Mouse (Mus musculus) cerebellum, postnatal 4 days (tissue): ENCODE measurements at regions not wholly inside any gene's neighbourhood (a gene's known extent, or its start where the extent isn't known, plus 50 kb on each side); places are given as distances from the start of the nearest gene placed in this dataset.
A peak's percentile ranks its signal among the peaks of the same experiment; 100 is the strongest.

Experiments
- DNase-seq, 2 experiments: peaks; one replicate each; pipeline ENCODE4 v3.0.0; 2022; ENCODE audit warnings: low spot score in 2 of 2, mixed read lengths in 1 of 2

DNA sequence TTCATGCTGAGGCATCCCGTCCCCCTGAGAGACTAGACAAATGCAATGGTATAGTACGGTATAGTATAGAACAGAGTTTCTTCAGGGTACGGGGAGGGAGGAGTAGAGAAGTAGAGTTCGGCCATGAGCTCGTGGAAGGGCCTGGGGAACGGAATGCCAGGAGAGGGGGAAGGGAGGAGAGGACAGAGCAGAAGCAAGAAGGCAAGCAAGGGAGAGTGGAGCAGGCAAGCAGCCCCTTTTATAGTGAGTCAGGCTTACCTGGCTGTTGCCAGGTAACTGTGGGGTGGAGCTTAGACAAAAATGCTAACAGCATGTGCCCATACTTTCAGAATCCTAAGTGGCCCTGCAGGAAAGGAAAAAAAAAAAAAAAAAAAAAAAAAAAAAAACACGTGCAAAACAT is 174.7 kb upstream of the Dapk1 start:
- no peak for DNase-seq

DNA sequence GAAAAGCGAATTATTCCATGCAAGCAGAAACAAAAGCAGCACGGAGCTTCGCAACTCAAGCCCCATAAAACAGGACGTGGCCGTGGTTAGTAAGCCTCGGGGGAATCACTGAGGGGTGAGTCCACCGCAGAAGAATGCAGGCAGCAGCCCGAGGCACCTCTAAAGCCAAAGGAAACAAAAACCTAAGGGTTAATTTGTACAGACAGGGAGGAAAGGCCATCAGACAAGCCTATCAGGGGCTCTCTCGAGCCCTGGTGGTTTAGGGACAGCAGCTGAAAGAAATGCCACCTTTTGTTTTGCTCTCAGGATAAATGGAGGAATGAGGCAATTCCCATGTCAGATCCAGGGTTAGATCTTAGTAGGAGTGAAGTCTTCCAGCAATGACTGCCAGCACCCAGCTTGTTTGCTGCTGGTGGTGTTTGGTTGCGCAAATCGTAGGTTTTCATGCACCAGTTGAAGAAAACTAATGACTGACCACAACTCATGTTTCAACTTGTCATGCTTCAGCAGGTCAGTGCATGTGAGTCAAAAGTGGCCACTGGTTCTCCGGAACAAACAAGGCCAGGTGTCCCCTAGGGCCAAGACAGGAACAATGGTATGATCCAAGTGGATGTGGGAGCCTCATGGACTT is 173.9 kb upstream of the Dapk1 start:
- DNase-seq: no peak

- DNase-seq: no peak
Measured at GRCm38 (mm10) chr13:60429148-60429547, 172.6 kb upstream of the Dapk1 start.

DNA sequence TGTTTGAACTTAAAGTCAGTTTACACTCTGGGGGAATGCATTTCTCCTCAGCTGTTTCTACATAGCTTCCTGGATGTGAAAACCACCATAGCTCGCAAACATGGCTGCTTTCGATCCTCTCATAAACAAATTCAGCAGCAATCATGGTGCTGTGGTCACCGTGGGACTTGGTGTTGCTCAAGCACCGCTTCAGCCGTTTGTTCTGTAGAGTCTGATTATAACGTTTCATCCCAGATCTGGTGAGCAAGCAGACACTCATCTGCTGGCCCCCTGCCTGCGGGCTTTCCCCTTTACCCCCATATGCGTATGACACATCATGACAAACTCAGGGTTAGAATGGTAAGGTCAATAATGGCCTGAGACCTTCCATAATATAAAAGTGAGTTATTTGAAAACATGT is 170.3 kb upstream of the Dapk1 start:
- DNase-seq: no peak

DNA sequence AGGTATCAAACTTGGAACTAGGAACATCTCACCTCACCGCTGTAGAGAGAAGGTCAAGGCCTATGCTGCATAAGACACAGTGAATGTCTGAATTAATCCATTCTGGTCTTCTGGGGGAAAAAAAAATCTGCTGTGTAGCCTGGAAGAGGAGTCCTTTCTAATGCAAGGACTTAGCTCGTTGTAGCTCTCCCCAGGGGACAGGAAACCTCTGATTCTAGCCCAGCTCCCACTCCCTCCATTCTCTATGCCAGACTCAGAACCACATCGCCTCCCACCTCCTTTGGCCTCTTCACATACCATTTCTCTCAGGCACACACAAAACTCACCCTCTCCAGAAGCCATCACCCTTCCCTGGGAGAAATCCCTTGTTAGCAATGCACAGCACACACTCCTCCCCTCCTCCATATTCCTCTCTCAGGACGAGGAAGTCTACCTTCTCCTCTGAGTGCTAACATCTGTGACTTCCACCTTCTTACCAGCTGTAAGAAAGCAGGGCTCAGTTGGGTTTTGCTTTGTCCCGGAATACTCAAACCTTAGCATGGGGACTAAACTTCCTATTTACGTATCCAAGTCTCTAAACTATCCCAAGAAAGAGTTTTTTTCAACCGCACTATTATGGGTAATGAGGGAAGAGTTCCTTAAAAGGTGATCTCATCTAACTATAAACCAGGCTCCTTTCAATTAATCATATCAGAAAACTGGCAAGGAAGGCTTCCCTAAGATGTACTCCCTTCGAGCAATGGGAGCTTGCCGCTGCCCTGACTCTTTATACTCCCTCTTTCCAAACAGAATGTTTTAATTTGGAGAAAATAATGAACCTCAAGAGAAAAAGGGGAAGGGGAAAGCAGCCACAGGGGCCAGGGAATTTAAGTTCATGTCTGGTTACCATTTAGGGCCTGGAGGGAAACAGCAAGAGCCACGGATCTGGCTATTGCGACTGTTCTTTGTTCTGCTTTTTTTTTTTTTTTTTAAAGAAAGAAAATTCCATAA is 167.2 kb upstream of the Dapk1 start:
- no peak for DNase-seq

GRCm38 (mm10) chr13:60435333-60435732 is 166.4 kb upstream of the Dapk1 start:
- no peak for DNase-seq

DNA sequence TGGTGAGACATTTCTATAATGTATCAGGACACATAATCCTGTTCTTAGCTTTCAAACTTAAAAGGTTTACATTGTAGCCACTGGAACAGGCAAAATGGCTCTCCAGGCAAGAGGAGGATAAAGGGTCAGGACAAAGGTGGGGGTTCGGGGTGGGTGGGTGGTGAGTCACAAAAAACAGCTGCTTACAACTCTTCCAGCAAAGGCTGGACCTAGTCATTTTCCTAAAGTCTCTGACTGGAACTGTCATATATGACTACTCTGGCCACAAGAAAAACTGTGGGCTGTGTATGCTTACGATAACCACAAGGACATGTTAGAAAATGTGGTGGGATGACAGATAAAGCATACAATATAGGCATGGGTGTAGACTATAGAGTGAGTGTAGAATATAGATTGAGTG is 163.6 kb upstream of the Dapk1 start:
- DNase-seq: no peak

DNA sequence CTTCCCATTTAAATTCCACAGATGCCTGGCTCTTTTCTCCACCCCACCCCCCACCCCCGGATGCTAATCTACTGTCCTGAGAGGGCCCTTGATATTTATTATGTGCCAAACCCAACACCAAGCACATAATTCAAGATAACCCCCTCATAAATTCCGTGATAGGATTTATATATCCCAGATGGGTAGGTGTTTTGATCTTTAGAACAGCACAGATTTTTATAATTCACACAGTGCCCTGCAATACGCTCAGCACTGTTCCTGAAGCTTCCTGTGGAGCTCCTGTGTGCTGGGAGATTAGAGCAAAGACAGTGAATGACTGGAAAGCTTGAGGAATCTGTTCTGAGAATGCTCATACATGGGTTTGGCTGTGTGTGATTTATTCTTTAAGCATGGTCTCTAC is 161.2 kb upstream of the Dapk1 start:
- no peak for DNase-seq

DNA sequence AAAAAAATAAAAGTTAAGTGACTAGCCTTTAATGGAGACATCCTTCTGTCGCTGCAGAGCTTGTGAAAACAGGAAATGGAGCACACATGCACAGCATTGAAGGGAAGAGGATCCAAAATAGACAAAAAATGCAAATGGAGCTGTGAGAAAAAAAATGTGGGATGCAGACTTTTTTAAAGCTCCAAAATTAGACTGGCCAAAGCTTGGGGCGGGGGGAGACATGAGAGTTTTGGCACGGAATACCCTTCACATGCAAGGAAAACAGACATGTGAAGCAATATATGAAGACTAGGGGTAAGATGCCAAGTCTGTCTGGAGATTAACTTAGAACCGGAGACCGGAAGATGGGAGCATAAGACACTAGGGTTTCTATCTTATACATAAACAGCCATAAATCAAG is 156.6 kb upstream of the Dapk1 start:
- DNase-seq: no peak

GRCm38 (mm10) chr13:60446926-60447325 is 154.8 kb upstream of the Dapk1 start:
- no peak for DNase-seq

- no peak for DNase-seq
Measured at GRCm38 (mm10) chr13:60450721-60451506, 150.8 kb upstream of the Dapk1 start.

DNA sequence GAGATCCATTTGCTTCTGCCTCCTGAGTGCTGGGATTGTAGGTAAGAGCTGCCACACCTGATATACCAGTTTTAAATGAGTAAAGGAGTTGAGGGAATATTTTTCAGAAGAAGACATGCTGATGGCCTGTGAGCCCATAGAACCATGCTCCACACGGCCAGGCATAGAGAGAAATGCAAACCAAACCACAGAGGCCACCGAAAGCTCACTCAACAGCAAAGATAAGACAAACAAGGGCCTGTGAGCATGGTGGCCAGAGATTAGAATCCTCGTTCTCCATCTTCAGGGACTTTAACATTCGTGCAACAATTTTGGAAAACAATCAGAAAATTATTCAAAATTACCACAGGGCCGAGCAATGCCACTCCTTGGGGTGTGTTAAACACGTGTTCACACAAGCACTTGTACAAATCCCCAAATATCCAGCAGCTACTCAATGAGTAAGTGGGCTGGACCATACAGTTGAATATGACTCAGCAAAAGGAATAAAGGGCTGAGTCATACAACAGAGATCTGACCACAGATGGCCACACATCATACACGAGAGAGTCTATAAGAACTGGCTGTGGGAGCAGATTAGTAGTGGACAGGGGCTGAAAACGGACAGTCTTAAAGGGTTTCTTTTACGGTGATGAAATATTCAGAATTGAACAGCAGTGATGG is 147.8 kb upstream of the Dapk1 start:
- no peak for DNase-seq

DNA sequence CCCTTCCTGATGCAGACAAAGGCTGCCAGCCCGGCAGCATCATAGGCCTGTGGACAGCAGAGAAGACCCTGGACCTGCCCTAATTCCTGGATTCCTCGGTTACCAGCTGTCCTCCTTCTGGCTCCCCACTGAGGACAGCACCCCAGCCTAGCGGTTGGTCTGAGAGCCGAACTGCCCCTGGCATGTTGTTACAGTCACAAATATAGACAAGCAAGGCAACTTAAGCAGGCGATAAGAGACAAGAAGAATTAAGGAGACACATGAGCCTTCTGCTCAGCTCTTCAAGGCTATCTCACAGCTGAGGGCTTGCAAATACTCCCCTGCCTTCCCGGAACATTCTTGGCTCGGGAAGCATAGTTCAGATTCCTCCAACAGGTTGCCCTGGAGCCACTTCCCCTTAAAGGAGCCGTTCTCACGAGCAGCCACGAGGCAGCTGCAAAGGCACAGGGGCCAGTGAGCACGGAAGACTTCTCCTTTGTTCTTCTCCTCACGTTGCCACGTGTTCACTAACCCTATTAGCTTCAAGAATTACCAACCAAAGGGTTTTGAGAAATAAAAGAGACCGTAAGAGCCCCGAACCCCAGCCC is 146.6 kb upstream of the Dapk1 start:
- DNase-seq: peak in 1 of 2 experiments; percentile 32

DNA sequence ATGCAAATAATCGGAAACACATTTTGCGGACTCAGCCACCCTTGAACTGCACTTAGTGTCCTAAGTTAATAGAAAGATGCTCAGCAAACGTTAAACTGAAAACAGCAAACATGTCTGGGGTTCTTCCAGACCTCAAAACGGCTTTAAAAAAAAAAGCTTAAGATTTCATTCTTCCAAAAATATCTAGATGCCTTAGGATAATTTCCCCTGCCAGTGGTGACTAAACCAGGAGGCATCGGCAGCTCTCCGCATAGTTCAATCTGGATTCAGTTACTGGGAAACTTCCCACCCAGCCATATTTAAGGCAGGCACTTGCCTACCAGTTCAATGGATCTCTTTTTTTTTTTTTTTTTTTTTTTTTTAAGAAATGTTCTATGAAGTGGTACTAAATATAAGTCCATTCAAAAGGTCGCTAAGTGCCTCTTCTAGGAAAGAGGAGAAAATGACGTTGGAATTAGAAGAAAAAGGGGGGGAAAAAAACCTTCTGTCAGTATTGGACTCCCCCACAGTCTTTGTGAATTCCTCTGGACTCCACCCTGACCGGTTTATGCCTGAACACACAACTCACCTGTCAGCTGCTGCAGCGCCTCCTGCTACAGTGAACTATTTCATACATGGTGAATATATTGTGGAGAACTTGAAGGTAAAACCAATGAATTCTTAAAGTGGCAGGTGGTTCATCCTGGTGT is 145.7 kb upstream of the Dapk1 start:
- DNase-seq: no peak

GRCm38 (mm10) chr13:60457277-60457676 is 144.5 kb upstream of the Dapk1 start:
- no peak for DNase-seq

GRCm38 (mm10) chr13:60459002-60459401 is 142.7 kb upstream of the Dapk1 start:
- DNase-seq: no peak

DNA sequence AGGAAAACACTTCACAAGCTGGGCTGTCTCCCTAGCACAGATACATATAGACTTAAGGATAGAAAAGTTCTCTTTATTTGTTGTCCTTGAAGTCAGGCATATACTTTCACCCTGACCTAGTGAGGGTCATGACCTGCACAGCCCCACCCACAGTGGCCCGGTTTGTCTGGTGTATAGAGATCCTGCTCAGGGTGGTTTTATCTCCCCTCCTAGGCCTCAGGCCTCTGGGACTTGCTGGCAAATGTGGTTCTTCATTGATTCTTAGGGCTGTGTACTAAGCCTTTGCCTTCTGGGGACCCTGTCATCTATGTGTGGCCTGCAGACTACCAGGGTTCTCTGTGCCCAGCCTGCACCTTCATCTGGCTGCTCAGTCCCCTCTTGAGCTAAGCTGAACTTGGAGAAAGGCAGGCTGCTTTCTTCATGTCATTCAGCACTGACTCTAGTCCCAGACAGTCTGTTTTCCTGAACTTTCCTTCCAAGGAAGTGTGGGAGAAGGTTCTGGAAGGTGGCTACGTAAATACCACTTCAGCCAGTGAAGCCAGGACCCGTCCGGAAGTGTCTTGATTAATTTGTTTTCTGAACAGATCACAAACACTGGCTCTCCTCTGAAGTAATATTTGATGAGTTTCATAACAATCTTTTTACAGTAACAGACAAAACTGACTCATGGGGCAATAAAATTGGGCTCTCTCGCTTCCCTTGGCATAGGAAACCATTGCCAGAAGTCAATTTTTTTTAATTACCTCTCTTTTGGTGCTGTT is 135.0 kb upstream of the Dapk1 start:
- no peak for DNase-seq

GRCm38 (mm10) chr13:60467821-60468579 is 133.7 kb upstream of the Dapk1 start:
- DNase-seq: peak in 1 of 2 experiments; percentile 70
